8 mouse cellular contexts compared by ENCODE assay signal in the genomic region with DNA sequence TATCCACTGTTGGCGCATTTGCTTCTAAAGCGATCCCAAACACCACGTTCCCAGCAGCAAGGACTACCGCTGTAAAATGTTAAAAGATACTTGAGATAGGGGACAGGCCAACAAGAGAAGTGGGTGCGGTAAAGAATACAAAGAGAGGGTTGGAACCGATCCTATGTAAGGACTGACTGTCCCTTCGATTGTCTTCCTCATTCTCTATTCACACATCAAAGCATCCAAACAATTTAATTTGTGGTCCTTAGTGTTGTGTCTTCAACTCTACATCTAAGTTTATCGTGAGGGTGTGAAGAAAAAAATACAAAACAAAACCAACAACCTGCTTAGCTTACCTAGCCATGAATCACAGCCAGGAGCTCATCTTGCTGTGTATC. TPM values are rescaled to one million over a fixed set of nuclear protein-coding genes. Genes with fewer than 3 reads are reported as not detected.
DNase-seq lines count a peak whose midpoint lies in the region; ATAC-seq and TF ChIP-seq lines count a peak whose summit lies in the region.

No protein-coding gene starts in this region.

- no peaks in the 10 kb centered on the region for H3K36me3 ChIP-seq in heart, embryonic 15.5 days
- H3K36me3 ChIP-seq in MEL (ENCODE audit: control insufficient read depth in 1 of 2, insufficient read depth in 2 of 2, low read length in 2 of 2), result no peaks in the 10 kb centered on the region
- H3K36me3 ChIP-seq in hindbrain, embryonic 10.5 days, result peaks cover 7% of the 10 kb centered on the region; the same call in 1 of the 2 replicates
- peaks cover 23% of the 10 kb centered on the region for H3K36me3 ChIP-seq in midbrain, embryonic 10.5 days

- peak overlapping the region; percentile 78 for H3K27ac ChIP-seq in heart, embryonic 15.5 days
- no peak overlapping the region for H3K27ac ChIP-seq in MEL (ENCODE audit: control insufficient read depth, low read depth, low read length)
- H3K27ac ChIP-seq in hindbrain, embryonic 10.5 days, result peak overlapping the region; percentile 98
- H3K27ac ChIP-seq in midbrain, embryonic 10.5 days (replicated peaks), result peak overlapping the region; percentile 93

- H3K79me2 ChIP-seq in MEL (ENCODE audit: control insufficient read depth, insufficient read depth, low read length, poor library complexity), result peaks cover 8% of the 10 kb centered on the region

- TF ChIP-seq RAD21 in MEL (IDR thresholded peaks at IDR 0.05; ENCODE audit: low read depth, low read length), result no peak

- no peak for TF ChIP-seq EP300 in MEL (IDR thresholded peaks at IDR 0.05; ENCODE audit: low read depth in 1 of 2, low read length in 2 of 2)

- WGBS in heart, embryonic 15.5 days, result 14% methylated on average over 8 of the region's 8 CpGs
- 18% methylated on average over 8 of the region's 8 CpGs for WGBS in hindbrain, embryonic 10.5 days
- WGBS in midbrain, embryonic 10.5 days, result 22% methylated on average over 8 of the region's 8 CpGs

- H3K9me3 ChIP-seq in heart, embryonic 15.5 days (replicated peaks), result no peaks in the 10 kb centered on the region
- no peaks in the 10 kb centered on the region for H3K9me3 ChIP-seq in MEL (replicated peaks; ENCODE audit: insufficient read depth, low read length)
- no peaks in the 10 kb centered on the region for H3K9me3 ChIP-seq in hindbrain, embryonic 10.5 days
- H3K9me3 ChIP-seq in midbrain, embryonic 10.5 days (replicated peaks), result no peaks in the 10 kb centered on the region

- no peak for TF ChIP-seq CTCF in MEL (IDR thresholded peaks at IDR 0.05 in 2 of 3, conservative IDR thresholded peaks at IDR 0.05 in 1 of 3; ENCODE audit: control insufficient read depth in 1 of 3, insufficient read depth in 1 of 3, low read depth in 2 of 3, low read length in 3 of 3, poor library complexity in 1 of 3, severe bottlenecking in 1 of 3)

- intact Hi-C loops in heart, postnatal 10 days (cut with DNase I), result loop anchor here (2.0 kb wide), 1 partner anchor 47 kb away; no protein-coding TSS in a partner anchor

- H3K4me2 ChIP-seq in heart, embryonic 15.5 days, result peak overlapping the region; percentile 81

- H3K9ac ChIP-seq in heart, embryonic 15.5 days, result peak overlapping the region; percentile 93
- no peak overlapping the region for H3K9ac ChIP-seq in MEL (ENCODE audit: control insufficient read depth, low read depth, low read length, poor library complexity, severe bottlenecking)

- H3K27me3 ChIP-seq in heart, embryonic 15.5 days, result 0 out of 2 replicates have a peak, but pooled peaks cover 8% of the 10 kb centered on the region
- H3K27me3 ChIP-seq in MEL (ENCODE audit: control insufficient read depth in 1 of 2, insufficient read depth in 2 of 2, low read length in 2 of 2), result no peaks in the 10 kb centered on the region
- peaks cover 7% of the 10 kb centered on the region for H3K27me3 ChIP-seq in hindbrain, embryonic 10.5 days (ENCODE audit: insufficient read depth, poor library complexity, severe bottlenecking)
- peaks cover 18% of the 10 kb centered on the region for H3K27me3 ChIP-seq in midbrain, embryonic 10.5 days (ENCODE audit: low read depth, poor library complexity, severe bottlenecking)

- no peak for ATAC-seq in heart, embryonic 15.5 days (replicated peaks; ENCODE audit: insufficient number of reproducible peaks, insufficient read depth, low FRiP score, low read depth)

- H3K4me1 ChIP-seq in heart, embryonic 15.5 days (replicated peaks), result peaks cover 20% of the 10 kb centered on the region
- peaks cover 3 to 14% of the 10 kb centered on the region in 2 experiments; a peak in 3 of 4 replicates for H3K4me1 ChIP-seq in MEL (ENCODE audit: control insufficient read depth in 1 of 2, insufficient read depth in 2 of 2, low read length in 2 of 2)
- H3K4me1 ChIP-seq in hindbrain, embryonic 10.5 days (replicated peaks), result peaks cover 34% of the 10 kb centered on the region
- H3K4me1 ChIP-seq in midbrain, embryonic 10.5 days, result peaks cover 31% of the 10 kb centered on the region

- no peak for TF ChIP-seq POLR2A in MEL (IDR thresholded peaks at IDR 0.05; ENCODE audit: control insufficient read depth in 1 of 2, insufficient read depth in 1 of 2, low read depth in 1 of 2, low read length in 2 of 2, poor library complexity in 1 of 2)

- no peak for DNase-seq in heart, postnatal 10 days
- no peak for DNase-seq in MEL (ENCODE audit: low read depth, low spot score)
- DNase-seq in hindbrain, embryonic 10.5 days (ENCODE audit: low spot score), result no peak
- no peak for DNase-seq in midbrain, embryonic 10.5 days (ENCODE audit: low spot score)
- DNase-seq in urinary bladder, adult 2 months (ENCODE audit: low spot score), result no peak
- no peak for DNase-seq in cerebellum, adult 18-20 months
- no peak for DNase-seq in gastrocnemius, adult 18-20 months (ENCODE audit: low spot score)

- peak overlapping the region; percentile 94 for H3K4me3 ChIP-seq in heart, embryonic 15.5 days
- H3K4me3 ChIP-seq in MEL (ENCODE audit: control insufficient read depth in 1 of 2, insufficient read depth in 1 of 2, low read depth in 2 of 2, low read length in 2 of 2), result peak overlapping the region; percentile 97 to 99
- H3K4me3 ChIP-seq in hindbrain, embryonic 10.5 days, result peak overlapping the region; percentile 96
- peak overlapping the region; percentile 69 for H3K4me3 ChIP-seq in midbrain, embryonic 10.5 days

TF ChIP-seq in MEL, 35 proteins besides CTCF, POLR2A, EP300 and RAD21:
- TF ChIP-seq MAZ (IDR thresholded peaks at IDR 0.05; ENCODE audit: low read depth, low read length), result no peak
- peak; percentile 57 for TF ChIP-seq SIN3A (IDR thresholded peaks at IDR 0.05; ENCODE audit: low read length)
- no peak for TF ChIP-seq MEF2A (IDR thresholded peaks at IDR 0.05; ENCODE audit: extremely low read depth, insufficient replicate concordance, low read depth, low read length, poor library complexity, severe bottlenecking)
TF ChIP-seq in MEL: peak in this region for 1.

RNA-seq across cellular contexts. Expression of a gene that starts 0.9 kb away (rescaled TPM):
- 52.4 and 53.9 TPM in 2 replicates for polyA plus RNA-seq in heart, embryonic 15.5 days (2015; fragmentation: Nextera tagmentation; extraction: Ambion mirVana)
- 10 to 100 TPM; 40.9 to 47.6 TPM for total RNA-seq in heart, postnatal 10 days (2021)
- total RNA-seq in MEL (2012; rRNA removed), result 2.4 and 2.9 TPM in 2 replicates
- 10 to 100 TPM in 1 of 2 experiments, not detected in 1; 16.5 TPM for polyA plus RNA-seq in MEL (2012; ENCODE audit: insufficient read depth in 1 of 2, insufficient read length in 2 of 2, low read depth in 1 of 2, low replicate concordance in 2 of 2, missing spikeins in 1 of 2)
- 115 and 147 TPM in 2 replicates for polyA plus RNA-seq in hindbrain, embryonic 10.5 days (2016; fragmentation: Nextera tagmentation; extraction: Ambion mirVana)
- 100 and 117 TPM in 2 replicates for polyA plus RNA-seq in midbrain, embryonic 10.5 days (2016; fragmentation: Nextera tagmentation; extraction: Ambion mirVana)
- 79.4 and 103 TPM in 2 replicates for polyA plus RNA-seq in urinary bladder, adult 2 months (2012; rRNA removed)
- 100 to 1,000 TPM; 170 to 210 TPM for total RNA-seq in gastrocnemius, adult 18-20 months (2021)

RNA-seq across cellular contexts. Expression of a gene that starts 46.0 kb away (rescaled TPM):
- 52.7 and 53.8 TPM in 2 replicates for polyA plus RNA-seq in heart, embryonic 15.5 days (2015; fragmentation: Nextera tagmentation; extraction: Ambion mirVana)
- 10 to 100 TPM; 52.3 to 58.0 TPM for total RNA-seq in heart, postnatal 10 days (2021)
- 73.7 and 76.4 TPM in 2 replicates for total RNA-seq in MEL (2012; rRNA removed)
- polyA plus RNA-seq in MEL (2012; ENCODE audit: insufficient read depth in 1 of 2, insufficient read length in 2 of 2, low read depth in 1 of 2, low replicate concordance in 2 of 2, missing spikeins in 1 of 2), result 10 to 100 TPM; 55.9 to 97.8 TPM
- polyA plus RNA-seq in hindbrain, embryonic 10.5 days (2016; fragmentation: Nextera tagmentation; extraction: Ambion mirVana), result 66.9 and 78.3 TPM in 2 replicates
- 74.9 and 85.2 TPM in 2 replicates for polyA plus RNA-seq in midbrain, embryonic 10.5 days (2016; fragmentation: Nextera tagmentation; extraction: Ambion mirVana)
- polyA plus RNA-seq in urinary bladder, adult 2 months (2012; rRNA removed), result 25.8 and 28.5 TPM in 2 replicates
- 10 to 100 TPM; 52.5 to 63.0 TPM for total RNA-seq in gastrocnemius, adult 18-20 months (2021)
